Mouse (Mus musculus) macrophage (primary cell): Measurements from ENCODE around the gene Ddx49. TPM values are rescaled to one million over a fixed set of nuclear protein-coding genes. Genes with fewer than 3 reads are reported as not detected.

Source experiments
- H3K27ac ChIP-seq: fragments of 350-480 bp; formaldehyde crosslinking; 2 replicates; pipeline ENCODE4 v1.9.0; 2021
- H3K36me3 ChIP-seq: fragments of 350-480 bp; formaldehyde crosslinking; 2 replicates; pipeline ENCODE4 v1.9.0; 2021; ENCODE audit errors: inconsistent target
- H3K4me3 ChIP-seq: fragments of 350-480 bp; formaldehyde crosslinking; 2 replicates; pipeline ENCODE4 v1.9.0; 2021; ENCODE audit errors: inconsistent target
- H3K79me2 ChIP-seq: fragments of 350-480 bp; formaldehyde crosslinking; 2 replicates; pipeline ENCODE4 v1.9.0; 2021; ENCODE audit errors: inconsistent target
- whole genome bisulfite sequencing: methylation state at CpG from one replicate; pipeline ENCODE4 v1.1.7; 2026; ENCODE audit warnings: inconsistent platforms; ENCODE audit not compliant: missing documents; 5-methylcytosine and 5-hydroxymethylcytosine counted together
- polyA plus RNA-seq: library from polyadenylated mRNA; stranded (reverse); fragments of 250-400 nt; gene quantifications from 3 replicates; pipeline ENCODE4 v1.2.4, GENCODE M21; 2018; ENCODE audit warnings: inconsistent platforms

Ddx49 gene
- polyA plus RNA-seq, 1 experiment from 2014 or later = 20.5 TPM

- WGBS = 91% methylated on average over 8 of the region's 8 CpGs
- Histone ChIP-seq H3K27ac (no peak overlapping the region), H3K79me2 (peaks cover 21% of the 10 kb centered on the region), H3K36me3 (peaks cover 58% of the 10 kb centered on the region), H3K4me3 (no peak overlapping the region)
Observed at GRCm38 (mm10) chr8:70286737-70287136, 15.6 kb downstream of the Ddx49 start.

GRCm38 (mm10) chr8:70285304-70285703 is 17.0 kb downstream of the Ddx49 start:
- Histone ChIP-seq H3K79me2 (peaks cover 21% of the 10 kb centered on the region), H3K36me3 (peaks cover 44% of the 10 kb centered on the region), H3K27ac (no peak overlapping the region), H3K4me3 (no peak overlapping the region)
- WGBS = 98% methylated on average over 13 of the region's 15 CpGs

GRCm38 (mm10) chr8:70284421-70284820 is 17.9 kb downstream of the Ddx49 start:
- H3K36me3 ChIP-seq = peaks cover 35% of the 10 kb centered on the region
- no peak overlapping the region for H3K27ac ChIP-seq
- H3K4me3 ChIP-seq = no peak overlapping the region
- H3K79me2 ChIP-seq = peaks cover 21% of the 10 kb centered on the region
- WGBS = 87% methylated on average over 5 of the region's 5 CpGs

GRCm38 (mm10) chr8:70283136-70284077 is 18.9 kb downstream of the Ddx49 start:
- WGBS = under 1% methylated on average over 55 of the region's 55 CpGs
- peaks cover 21% of the 10 kb centered on the region for H3K79me2 ChIP-seq
- peak overlapping the region; percentile 89 for H3K4me3 ChIP-seq
- H3K27ac ChIP-seq = peak overlapping the region; percentile 47
- H3K36me3 ChIP-seq = peaks cover 30% of the 10 kb centered on the region

- Histone ChIP-seq H3K36me3 (peaks cover 28% of the 10 kb centered on the region), H3K27ac (peak within 1 kb of the TSS; percentile 47), H3K79me2 (peaks cover 21% of the 10 kb centered on the region), H3K4me3 (peak within 1 kb of the TSS; percentile 89)
- WGBS = 2% methylated on average over 12 of the region's 36 CpGs
Observed at GRCm38 (mm10) chr8:70282603-70283135, 19.6 kb downstream of the Ddx49 start, which contains the start of gene Homer3. TSS of gene Homer3 (plus strand) at chr8:70282827.

GRCm38 (mm10) chr8:70281001-70281400 is 21.3 kb downstream of the Ddx49 start:
- 100% methylated on average over 3 of the region's 3 CpGs for WGBS
- Histone ChIP-seq H3K36me3 (peaks cover 12% of the 10 kb centered on the region), H3K27ac (no peak overlapping the region), H3K79me2 (peaks cover 21% of the 10 kb centered on the region), H3K4me3 (no peak overlapping the region)

GRCm38 (mm10) chr8:70279266-70279665 is 23.0 kb downstream of the Ddx49 start:
- Histone ChIP-seq H3K79me2 (peaks cover 9% of the 10 kb centered on the region; the same call in 1 of the 2 replicates), H3K27ac (no peak overlapping the region), H3K36me3 (no peaks in the 10 kb centered on the region), H3K4me3 (no peak overlapping the region)
- whole genome bisulfite sequencing = 40% methylated on average over 8 of the region's 8 CpGs

- Histone ChIP-seq H3K4me3 (no peak overlapping the region), H3K27ac (no peak overlapping the region), H3K79me2 (no peaks in the 10 kb centered on the region), H3K36me3 (no peaks in the 10 kb centered on the region)
- WGBS = 24% methylated on average over 15 of the region's 15 CpGs
Observed at GRCm38 (mm10) chr8:70278175-70278574, 24.1 kb downstream of the Ddx49 start.

GRCm38 (mm10) chr8:70276476-70276875 is 25.8 kb downstream of the Ddx49 start:
- Histone ChIP-seq H3K36me3 (no peaks in the 10 kb centered on the region), H3K4me3 (no peak overlapping the region), H3K79me2 (no peaks in the 10 kb centered on the region), H3K27ac (no peak overlapping the region)
- WGBS = 73% methylated on average over 3 of the region's 3 CpGs

- no peaks in the 10 kb centered on the region for H3K36me3 ChIP-seq
- H3K79me2 ChIP-seq = no peaks in the 10 kb centered on the region
- H3K4me3 ChIP-seq = no peak overlapping the region
- no peak overlapping the region for H3K27ac ChIP-seq
Observed at GRCm38 (mm10) chr8:70274350-70274749, 27.9 kb downstream of the Ddx49 start.

- H3K4me3 ChIP-seq = no peak overlapping the region
Observed at GRCm38 (mm10) chr8:70272949-70273348, 29.3 kb downstream of the Ddx49 start.

GRCm38 (mm10) chr8:70268799-70269565 is 33.3 kb downstream of the Ddx49 start:
- 12% methylated on average over 11 of the region's 11 CpGs for WGBS
- Histone ChIP-seq H3K4me3 (no peak overlapping the region), H3K27ac (peak overlapping the region; percentile 34), H3K79me2 (no peaks in the 10 kb centered on the region), H3K36me3 (peaks cover 5% of the 10 kb centered on the region; the same call in 1 of the 2 replicates)

More at GRCm38 (mm10) chr8:70272949-70273348, 29.3 kb downstream of the Ddx49 start:
- H3K27ac ChIP-seq = peak overlapping the region; percentile 10; the same call in 1 of the 2 replicates
- 33% methylated on average over 3 of the region's 3 CpGs for WGBS
- H3K79me2 ChIP-seq = no peaks in the 10 kb centered on the region
- no peaks in the 10 kb centered on the region for H3K36me3 ChIP-seq

- WGBS = 76% methylated on average over 5 of the region's 5 CpGs
Observed at GRCm38 (mm10) chr8:70268311-70268710, 34.0 kb downstream of the Ddx49 start.

GRCm38 (mm10) chr8:70267674-70268073 is 34.6 kb downstream of the Ddx49 start:
- Histone ChIP-seq H3K36me3 (peaks cover 16% of the 10 kb centered on the region), H3K4me3 (no peak overlapping the region), H3K27ac (no peak overlapping the region), H3K79me2 (no peaks in the 10 kb centered on the region)
- WGBS = 88% methylated on average over 2 of the region's 3 CpGs

More at GRCm38 (mm10) chr8:70268311-70268710, 34.0 kb downstream of the Ddx49 start:
- H3K79me2 ChIP-seq = no peaks in the 10 kb centered on the region
- peak overlapping the region; percentile 34; the same call in 1 of the 2 replicates for H3K27ac ChIP-seq
- H3K4me3 ChIP-seq = no peak overlapping the region
- peaks cover 10% of the 10 kb centered on the region; the same call in 1 of the 2 replicates for H3K36me3 ChIP-seq
